Mouse (Mus musculus) T-cell, adult 2 months (primary cell): ENCODE measurements around the gene Aldh1a2.

ENCODE experiments used
- DNase-seq: peaks from one replicate; pipeline ENCODE4 v3.0.0; 2022; ENCODE audit warnings: low spot score

Aldh1a2 gene

DNA sequence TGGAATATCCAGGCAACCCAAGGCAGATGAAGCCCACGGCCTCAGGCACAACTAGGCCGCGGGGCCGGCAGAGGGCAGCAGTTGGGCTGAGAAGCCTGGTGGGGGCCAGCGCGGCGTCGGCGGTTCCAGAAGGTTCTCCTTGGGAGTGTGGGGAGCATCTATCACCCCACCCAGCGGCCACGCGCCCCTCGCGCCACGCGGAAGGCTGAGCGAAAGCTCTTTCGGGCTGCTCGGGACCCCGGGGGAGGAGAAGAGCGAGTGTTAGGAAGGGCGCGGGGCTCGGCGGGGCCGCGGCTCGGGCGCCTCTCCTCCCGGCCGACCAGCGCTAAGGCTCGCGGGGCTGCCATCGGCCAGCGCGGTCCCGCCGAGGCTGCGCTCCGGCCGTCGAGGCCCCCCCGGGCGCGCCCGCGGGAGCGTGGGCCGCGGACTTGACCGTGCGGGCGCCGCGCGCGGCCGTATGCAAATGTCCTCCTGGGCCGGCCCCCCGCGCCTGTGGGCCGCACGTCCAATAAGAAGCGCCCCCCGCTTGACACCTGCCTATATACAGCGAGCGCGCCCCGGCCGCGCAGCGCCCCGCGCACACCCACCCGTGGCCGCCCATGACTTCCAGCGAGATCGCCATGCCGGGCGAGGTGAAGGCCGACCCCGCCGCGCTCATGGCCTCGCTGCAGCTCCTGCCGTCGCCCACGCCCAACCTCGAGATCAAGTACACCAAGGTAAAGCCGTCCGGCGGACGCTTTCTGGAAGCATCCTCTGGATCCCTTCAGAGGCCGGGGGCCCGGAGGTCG lies at the start of gene Aldh1a2:
TSS of gene Aldh1a2 (plus strand) at position 542 of the 788 bp plus-strand sequence.
- peak; percentile 20 for DNase-seq

DNA sequence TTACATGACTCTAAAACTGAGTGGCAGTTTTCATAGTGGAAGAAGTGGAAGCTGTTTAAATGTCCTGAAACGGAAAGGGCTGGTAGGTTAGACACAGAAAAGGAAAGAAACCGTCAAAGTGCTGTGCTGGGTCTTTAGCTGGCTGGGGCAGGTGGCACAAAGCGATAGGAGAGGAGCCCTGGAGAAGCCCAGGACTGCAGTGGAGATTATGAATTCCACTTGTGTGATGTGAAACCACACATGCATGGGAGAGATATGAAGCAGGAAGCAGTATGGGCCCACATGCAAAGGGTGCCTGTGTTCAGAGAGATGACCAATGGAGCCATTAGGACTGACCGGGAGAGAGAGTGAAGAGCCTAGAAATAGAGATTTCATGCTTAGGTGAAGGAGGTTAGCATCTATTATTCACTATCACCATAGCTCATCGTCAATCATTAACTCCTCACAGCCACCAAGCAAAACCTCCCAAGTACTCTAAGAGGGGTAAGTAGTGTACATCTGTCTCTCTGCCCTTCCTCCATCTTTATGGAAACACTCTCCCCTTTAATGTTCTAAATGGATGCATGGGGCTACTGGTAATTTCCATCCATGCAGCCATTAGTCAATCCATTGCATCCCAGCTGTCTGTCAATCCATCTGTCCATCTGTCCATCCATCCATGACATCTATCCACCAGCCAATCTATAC lies 49.4 kb upstream of the Aldh1a2 start:
- DNase-seq = no peak

DNA sequence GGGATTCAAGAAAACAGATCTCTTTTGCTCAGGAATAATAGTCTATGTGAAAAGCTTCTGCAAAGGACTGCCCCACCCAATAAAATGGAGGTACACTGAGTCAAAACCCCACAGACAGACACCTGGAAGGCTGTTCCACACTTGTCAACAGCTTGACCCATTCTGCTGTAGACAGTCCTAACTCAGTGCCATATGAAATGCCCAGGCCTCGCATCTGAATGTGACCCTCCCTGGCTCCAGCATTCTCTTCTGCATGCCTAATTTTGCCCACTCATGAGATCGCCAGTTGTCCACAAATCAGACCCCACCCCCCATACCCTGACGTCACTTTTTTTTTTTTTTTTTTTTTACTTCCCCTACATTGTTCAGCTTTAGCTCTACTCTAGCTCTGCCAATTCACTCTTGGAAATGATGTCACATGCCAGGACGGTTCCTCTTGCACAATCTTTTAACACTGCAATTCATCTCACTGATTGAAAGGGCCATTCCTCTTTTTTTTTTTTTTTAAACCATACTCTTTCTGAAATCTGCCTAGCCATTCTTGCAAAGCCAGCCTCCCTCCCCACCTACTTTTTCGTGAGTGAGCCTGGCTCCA lies 48.6 kb upstream of the Aldh1a2 start:
- no peak for DNase-seq

DNA sequence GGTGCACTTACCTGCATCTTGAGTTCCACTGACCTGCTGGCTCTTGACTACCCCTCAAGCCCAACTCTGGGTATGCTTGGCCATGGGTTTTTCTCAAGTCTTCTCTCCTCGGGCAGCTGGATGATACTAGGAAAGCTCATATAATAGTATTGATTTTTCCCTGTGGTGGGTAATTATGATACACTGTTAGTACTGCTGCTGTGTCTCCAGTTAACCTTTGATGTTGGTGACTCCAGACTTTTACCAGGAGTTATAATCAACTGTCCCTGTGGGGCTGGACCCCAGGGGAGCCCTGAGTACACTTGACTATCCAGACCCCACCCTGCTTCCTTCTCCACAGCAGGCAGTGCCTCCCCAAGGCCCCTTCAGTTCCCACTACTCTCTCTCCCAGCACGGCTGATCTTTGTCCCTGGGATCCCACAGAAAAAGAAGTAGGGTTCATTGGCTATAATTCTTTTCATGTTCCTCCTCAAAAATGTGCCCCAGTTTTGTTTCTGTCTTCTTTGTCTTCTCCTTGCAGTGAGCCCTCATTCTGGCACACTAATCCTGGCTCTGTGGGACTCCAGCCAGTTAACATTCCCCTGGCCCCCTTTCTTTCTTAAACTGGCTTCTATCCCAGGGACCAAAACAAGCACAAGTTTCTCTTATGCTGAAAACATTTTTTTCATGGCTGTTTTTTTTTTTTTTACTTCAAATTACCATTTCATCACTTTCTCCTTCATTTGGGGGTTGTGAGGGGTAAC lies 47.9 kb upstream of the Aldh1a2 start:
- DNase-seq = no peak

DNA sequence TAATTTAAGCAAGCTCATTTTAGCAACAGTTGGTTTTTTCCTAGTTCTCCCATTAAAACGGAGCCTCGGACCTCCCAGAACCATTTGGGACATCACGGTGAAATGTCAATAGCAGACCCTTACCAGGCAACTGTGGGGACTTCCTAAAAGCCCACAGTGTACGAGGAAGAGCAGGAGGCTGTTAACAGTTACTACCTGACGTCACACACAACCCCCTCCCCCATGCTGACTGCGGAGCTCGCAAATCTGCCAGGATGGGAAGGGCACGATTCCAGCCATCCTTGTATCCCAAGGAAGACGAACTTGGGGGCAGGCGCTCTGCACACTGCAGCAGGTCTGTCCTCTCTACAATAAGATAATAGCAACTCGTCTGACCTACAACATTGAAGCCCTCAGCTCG lies 47.1 kb upstream of the Aldh1a2 start, which contains the start of gene Aqp9:
TSS of gene Aqp9 (minus strand) at position 172 of the 400 bp plus-strand sequence.
- no peak for DNase-seq

DNA sequence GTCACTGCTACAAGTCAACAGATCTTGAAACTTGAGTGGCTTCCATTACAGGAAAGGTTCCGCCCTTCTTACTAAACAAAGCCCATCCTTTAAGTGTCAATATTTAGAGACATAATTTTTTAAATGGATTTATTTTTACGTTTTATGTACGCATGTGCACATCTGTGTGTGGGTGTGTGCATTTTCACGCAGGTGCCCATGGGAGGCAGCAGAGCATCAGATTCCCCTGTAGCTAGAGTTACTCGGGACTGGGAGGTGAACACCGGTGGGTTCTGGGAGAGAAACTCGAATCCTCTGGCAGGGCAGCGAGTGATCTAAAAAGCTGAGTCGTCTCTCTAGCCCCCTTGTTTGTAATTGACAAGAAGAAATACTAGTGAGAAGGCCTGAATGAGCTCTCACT lies 42.1 kb upstream of the Aldh1a2 start:
- DNase-seq = no peak

DNA sequence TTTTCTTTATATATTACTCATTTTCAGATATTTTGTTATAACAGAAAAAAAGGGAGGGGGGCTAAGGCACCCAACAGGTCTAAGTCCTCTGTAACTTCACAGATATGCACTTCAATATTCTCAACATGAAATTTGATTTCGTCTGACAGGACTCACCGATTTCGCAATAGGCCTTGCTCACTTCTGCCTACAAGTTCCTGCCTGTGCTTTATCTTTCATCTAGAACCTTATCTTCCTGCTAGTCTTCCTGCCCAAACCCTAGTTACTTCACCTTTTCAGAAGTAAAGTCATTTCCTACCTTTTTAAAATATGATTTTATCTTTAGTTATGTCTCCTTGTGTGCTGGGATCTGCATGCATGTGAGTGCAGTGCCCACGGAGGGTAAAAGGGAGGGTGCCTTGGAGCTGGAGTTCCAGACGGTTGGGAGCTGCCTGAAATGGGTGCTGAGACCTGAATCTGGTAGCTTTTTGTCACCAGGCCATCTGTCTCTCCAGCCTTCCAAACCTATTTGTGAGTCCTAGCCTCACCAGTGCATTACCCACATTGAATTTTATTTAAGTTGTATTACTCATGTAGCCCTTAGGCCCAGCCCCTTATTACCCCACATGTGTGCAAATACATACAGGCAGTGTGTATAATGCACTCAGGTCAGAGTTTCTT lies 41.1 kb upstream of the Aldh1a2 start:
- DNase-seq = no peak

DNA sequence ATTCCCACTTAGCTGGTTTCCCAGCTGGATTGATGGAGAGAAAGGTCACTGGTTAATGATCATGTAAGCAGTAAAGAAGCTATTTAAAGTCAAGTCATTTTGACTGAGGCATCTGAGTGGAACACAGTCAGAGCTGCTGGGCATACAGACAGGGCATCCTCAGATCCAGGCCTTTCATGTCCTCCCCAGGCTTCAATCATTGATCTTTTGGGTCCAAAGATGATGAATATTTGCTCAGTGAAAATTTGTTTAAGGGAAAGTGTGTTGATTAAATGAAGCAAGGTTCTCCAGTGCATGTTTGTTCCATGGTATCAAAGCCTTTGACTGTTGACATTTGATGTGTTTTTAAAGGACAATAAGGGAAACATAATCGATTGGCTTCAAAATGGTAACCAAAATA lies 39.9 kb upstream of the Aldh1a2 start:
- no peak for DNase-seq

DNA sequence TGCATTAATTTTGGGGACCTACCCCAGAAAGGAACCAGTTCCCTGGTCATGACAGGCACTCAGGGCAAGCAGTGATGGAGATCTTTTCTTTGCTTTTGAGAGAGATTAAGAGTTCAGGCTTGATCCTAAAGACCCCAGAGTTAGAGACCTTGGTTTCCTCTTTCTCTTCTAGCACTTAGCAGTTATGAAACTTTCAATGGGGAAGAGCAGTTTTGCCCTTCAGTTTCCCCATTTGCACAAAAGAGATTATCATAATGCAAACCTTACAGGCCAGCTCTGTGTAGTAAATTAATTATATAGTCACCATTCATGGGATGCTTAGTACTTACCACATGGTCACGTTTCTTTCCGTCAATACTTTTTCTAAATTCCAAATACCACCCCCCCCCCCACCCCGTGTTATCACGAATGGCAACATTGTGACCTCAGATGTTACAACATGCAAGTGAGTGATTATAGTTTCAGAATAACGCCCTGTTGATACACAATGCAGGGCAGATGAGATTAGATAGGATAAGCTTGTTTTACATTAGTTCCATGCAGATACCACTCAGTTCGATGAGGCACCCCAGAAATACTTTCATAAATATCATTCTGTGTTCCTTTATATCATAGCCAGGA lies 36.2 kb upstream of the Aldh1a2 start:
- no peak for DNase-seq

DNA sequence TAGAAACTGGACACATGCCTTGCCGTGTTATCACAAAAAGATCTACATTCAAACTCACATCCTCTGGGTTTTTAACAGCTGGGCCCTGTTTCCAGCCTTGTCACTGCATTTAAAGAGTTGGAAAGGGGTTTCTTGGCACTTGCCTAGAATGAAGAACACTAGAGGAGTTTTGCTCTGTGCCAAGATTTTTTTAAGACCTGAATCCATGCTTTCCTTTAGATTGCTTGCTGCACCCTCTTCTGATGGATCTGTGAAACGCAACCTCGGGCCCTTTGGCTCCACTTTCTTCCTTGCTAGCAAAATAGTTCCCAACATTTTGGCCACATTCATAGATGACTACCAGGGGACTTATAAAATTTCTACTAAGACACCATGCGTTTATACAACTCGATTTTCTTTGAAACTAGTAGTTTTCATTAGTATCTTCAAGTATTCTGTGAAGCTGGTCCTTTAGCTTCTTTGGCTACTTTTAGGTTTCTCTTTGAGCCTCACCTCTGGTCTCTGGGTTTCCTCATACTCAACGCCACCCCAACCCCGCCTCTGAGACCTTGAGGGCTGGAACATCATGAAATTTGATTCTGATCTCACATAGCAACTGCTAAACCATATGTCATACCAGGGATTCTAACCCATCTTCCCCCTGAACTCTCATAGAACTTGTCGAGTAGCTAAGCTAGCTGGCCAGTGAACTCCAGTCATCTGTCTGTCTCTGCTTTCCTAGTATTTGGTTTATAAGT lies 35.5 kb upstream of the Aldh1a2 start:
- DNase-seq = no peak

DNA sequence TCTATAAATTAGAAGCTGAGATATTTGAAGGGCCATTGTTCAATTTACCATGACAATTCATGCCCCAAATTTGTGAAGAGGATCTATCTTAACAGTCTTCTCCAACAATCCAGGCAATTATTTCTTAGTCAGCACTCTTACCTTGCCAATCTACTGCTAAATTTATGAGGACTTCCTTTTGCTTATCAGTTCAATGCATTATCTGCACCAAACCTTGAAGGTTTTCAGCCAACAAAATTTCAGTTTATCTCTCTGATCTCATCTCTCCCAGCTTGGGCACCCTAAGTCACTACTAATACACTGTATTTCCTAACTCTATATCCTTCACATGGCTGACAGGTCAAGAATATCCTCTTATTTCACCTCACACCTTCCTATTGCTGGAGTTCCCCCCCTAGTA lies 30.3 kb upstream of the Aldh1a2 start:
- no peak for DNase-seq

DNA sequence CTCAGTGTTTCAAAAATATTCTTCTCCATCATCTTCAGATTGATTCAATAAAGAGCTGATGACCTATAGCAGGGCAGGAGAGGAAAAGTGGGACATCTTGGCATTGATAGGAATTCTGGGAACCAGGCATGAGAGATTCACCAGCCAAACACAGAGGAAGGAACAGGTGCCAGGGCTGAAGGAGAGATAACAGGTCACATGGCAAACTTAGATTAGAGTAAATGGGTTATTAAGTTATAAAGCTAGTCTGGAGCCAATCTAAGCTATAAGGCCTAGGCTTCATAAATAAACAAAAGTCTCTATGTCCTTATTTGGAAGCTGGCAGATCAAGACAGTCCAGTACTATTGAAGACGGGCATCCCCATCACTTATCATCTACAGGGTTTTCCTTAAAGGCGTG lies 29.8 kb upstream of the Aldh1a2 start:
- no peak for DNase-seq

DNA sequence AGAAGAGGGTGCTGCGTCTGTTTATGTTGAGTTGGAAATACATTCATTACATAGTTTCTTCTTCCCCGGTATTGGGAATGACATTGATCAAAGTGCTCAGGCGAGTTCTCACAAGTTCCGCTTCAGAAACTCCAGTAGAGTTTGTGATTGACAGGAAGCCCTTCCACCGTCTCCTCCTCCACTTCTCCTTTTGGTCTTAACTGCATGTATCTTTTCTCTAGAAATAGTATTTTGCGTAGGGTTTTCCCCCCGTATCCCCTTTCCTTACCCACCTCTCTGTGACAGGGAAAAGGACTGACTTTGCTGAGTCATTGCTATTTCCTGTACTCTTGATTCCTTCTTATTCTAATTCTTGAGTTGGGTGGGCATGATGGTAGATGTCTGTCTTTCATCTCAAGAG lies 28.2 kb upstream of the Aldh1a2 start:
- DNase-seq = no peak

DNA sequence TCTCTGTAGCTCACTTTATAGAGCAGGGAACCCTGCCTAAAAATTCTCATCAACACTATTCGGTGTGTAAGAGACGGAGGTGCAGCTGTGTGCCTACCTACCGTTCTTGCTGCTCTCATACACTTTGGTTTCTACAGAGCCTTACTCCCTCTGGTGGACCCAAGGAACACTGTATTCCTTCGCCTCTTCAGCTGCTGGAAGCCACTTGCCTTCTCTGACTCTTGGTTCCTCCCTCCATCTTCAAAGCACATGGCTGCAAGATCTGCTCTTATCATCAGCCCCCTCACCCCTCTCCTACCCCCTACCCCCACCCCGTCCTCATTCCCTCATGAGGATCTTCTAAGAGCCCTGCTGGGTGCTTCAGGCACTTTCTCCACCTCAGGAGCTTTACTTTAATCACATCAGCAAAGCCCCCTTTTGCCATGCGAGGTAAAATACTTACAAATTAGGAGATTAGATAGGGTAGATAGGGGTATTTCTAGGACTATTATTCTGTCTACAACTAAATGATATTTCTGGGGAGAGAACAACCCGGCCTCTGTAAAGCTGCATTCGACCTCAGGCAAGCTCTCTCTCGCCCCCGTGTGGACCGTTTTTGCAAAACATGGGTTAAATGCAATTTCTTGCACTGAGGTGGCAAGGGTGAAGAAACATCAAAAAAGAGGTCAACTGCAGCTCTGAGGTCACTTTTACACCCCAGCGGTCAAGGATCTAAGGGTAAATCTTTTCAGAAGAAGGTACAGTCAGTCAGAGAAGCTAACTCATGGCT lies 26.8 kb upstream of the Aldh1a2 start:
- DNase-seq = peak; percentile 49

DNA sequence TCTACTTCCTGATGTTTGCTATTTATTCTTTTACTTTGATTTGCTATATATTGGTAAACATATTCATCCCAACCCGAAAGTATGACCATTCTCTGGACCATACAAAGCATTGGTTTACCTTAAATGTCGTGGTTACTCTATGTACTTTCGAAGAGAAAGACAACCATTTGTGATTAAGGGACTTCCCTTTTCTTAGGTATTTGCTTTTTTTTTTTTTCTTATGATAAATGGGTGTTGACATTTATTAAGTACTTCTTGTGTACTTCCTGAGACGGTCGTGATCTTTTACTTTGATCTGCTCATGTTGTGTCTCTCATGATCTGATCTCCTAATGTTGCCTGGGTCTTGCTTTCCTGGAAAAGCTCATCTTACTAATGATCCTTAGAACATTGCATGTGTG lies 16.8 kb upstream of the Aldh1a2 start:
- no peak for DNase-seq

DNA sequence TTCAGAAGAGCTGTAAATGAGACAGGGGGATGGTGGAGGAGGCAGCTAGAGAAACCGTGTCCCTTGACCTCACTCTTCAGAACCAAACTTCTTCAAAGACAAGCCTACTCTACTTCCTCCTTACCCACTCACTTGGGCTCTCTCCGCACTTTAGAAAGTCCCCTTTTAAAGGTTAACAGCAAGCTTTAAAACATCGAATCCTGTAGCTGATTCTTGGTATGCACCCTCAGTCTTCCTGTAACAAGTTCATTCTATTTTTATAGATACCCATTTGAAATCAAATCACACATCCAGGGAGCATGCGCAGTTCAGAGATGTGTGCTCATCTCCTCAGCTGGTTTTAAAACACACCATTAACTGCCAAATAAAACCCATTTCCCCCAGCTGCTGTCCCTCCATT lies 13.3 kb upstream of the Aldh1a2 start:
- no peak for DNase-seq

DNA sequence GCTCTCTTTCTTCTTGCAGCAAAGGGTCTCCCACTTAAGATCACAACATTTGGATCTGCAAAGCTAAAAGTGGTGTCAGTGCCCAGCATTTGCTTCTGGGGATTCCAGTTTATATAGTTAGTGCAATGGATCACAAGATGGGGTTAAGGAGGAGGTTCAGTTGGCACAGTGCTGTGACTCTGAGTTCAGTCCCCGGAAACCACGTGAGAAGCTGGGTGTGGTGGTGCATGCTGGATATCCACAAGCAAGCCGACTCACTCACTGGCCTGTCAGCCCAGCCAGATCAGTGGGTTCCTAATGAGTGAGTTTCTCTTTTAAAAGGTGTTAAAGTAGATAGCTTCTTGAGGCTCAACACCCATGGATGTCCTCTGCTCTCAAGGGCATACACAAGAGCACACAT lies 6.3 kb upstream of the Aldh1a2 start:
- no peak for DNase-seq

DNA sequence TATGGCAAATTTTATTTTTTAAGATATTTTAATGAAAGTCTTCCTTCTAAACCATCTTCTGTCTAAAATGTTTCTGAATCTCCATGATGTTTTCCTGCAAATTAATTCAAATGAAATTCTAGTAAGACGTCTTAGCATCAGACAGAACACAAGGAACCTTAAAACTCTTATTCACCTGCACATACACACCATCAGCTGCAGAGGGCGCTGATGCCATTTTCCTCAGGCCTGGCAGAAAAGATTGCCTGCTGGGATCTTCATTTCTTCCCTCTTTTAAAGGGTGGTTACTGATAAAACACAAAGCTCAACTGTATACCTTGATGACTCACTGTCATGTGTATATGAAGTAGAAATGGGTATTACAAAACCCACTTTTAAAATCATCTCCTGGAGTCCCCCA lies 4.7 kb upstream of the Aldh1a2 start:
- no peak for DNase-seq

DNA sequence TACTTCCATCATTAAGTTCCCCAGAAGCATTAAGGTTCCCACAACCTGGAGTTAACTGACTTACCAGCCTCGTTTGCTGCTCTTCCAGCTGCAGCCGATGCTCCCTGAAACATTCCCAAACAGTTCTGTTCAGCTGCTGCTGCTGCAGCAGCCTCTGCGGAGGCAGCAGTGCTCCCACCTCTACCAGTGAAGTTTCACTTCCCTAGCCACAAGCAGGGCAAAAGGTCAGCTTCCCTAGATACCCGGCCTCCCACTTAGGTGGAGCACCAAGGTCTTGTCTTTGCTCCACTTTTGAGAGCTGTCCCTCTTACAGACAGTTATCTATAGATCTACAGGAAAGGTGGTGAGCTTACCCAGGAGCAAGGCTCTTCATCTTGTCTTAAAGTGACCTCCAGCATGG lies 2.0 kb upstream of the Aldh1a2 start:
- DNase-seq = no peak
